In genomic region chr11:81973699-81974098, GRCm38 (mm10) we compare ENCODE assay signal across 33 mouse cellular contexts. TPM values are rescaled to one million over a fixed set of nuclear protein-coding genes. Genes with fewer than 3 reads are reported as not detected.
DNase-seq lines count a peak whose midpoint lies in the region; ATAC-seq and TF ChIP-seq lines count a peak whose summit lies in the region.
"Had no signal": no experiment of that assay in that cellular context is flagged by ENCODE, and none has a peak within 500 bp of the region (broad histone marks: within the 10 kb centered on the region; RNA-seq: fewer than 3 reads in every experiment).

No protein-coding gene starts in this region.

- ATAC-seq in frontal cortex, adult (ENCODE audit: low TSS enrichment): no peak
- ATAC-seq: activated CD4-positive, CD25-positive, alpha-beta regulatory T cell, adult 4 months; forebrain, embryonic 15.5 days; inflammation-experienced regulatory T-cells, adult 6 months; midbrain, embryonic 13.5 days had no signal

- no peak for TF ChIP-seq CTCF in CH12.LX (conservative IDR thresholded peaks at IDR 0.05 in 1 of 2, IDR thresholded peaks at IDR 0.05 in 1 of 2; ENCODE audit: low read depth in 2 of 2, low read length in 2 of 2)

- H3K36me3 ChIP-seq in CH12.LX (replicated peaks in 1 of 2; ENCODE audit: control insufficient read depth in 1 of 2, insufficient read depth in 1 of 2, low read length in 1 of 2): no peaks in the 10 kb centered on the region
- H3K36me3 ChIP-seq in limb, embryonic 10.5 days: no peaks in the 10 kb centered on the region
- H3K36me3 ChIP-seq: embryonic facial prominence, embryonic 13.5 days; forebrain, embryonic 10.5 days; forebrain, embryonic 15.5 days; limb, embryonic 13.5 days; midbrain, embryonic 13.5 days; neural tube, embryonic 15.5 days; stomach, embryonic 15.5 days had no signal

- no peak overlapping the region for H3K4me2 ChIP-seq in CH12.LX (ENCODE audit: insufficient read depth, low read depth, poor library complexity, severe bottlenecking)
- H3K4me2 ChIP-seq: embryonic facial prominence, embryonic 13.5 days; forebrain, embryonic 15.5 days; heart, embryonic 11.5 days; hindbrain, embryonic 14.5 days; limb, embryonic 13.5 days; liver, embryonic 11.5 days; midbrain, embryonic 13.5 days; stomach, embryonic 15.5 days had no signal

- peaks cover 48% of the 10 kb centered on the region for H3K27me3 ChIP-seq in CH12.LX (replicated peaks)
- H3K27me3 ChIP-seq in limb, embryonic 10.5 days (ENCODE audit: low read depth, poor library complexity, severe bottlenecking): peaks cover 24% of the 10 kb centered on the region
- H3K27me3 ChIP-seq: forebrain, embryonic 15.5 days had no signal

- peaks cover 0 to 19% of the 10 kb centered on the region in 2 experiments; a peak in 2 of 4 replicates for H3K4me1 ChIP-seq in CH12.LX (ENCODE audit: control insufficient read depth in 1 of 2, insufficient read depth in 2 of 2)
- H3K4me1 ChIP-seq in limb, embryonic 10.5 days: peaks cover 39% of the 10 kb centered on the region

- no peak for TF ChIP-seq RAD21 in CH12.LX (IDR thresholded peaks at IDR 0.05; ENCODE audit: low read depth, low read length)

- no peak overlapping the region for H3K27ac ChIP-seq in CH12.LX (ENCODE audit: insufficient read depth, low read depth)
- peak overlapping the region; percentile 4; the same call in 1 of the 2 replicates for H3K27ac ChIP-seq in limb, embryonic 10.5 days
- H3K27ac ChIP-seq: embryonic facial prominence, embryonic 13.5 days; forebrain, embryonic 10.5 days; forebrain, embryonic 15.5 days; gastrocnemius, adult 2 months; hindbrain, embryonic 14.5 days; limb, embryonic 13.5 days; midbrain, embryonic 13.5 days; neural tube, embryonic 15.5 days; stomach, embryonic 15.5 days had no signal

- peak; percentile 67 for TF ChIP-seq EP300 in CH12.LX (IDR thresholded peaks at IDR 0.05; ENCODE audit: low read length)

- no peak overlapping the region for H3K9ac ChIP-seq in CH12.LX (ENCODE audit: insufficient read depth, low read depth)
- H3K9ac ChIP-seq: embryonic facial prominence, embryonic 13.5 days; forebrain, embryonic 15.5 days; hindbrain, embryonic 14.5 days; limb, embryonic 13.5 days; midbrain, embryonic 13.5 days; neural tube, embryonic 15.5 days; stomach, embryonic 15.5 days had no signal

- no peaks in the 10 kb centered on the region for H3K9me3 ChIP-seq in CH12.LX (replicated peaks; ENCODE audit: low read length)
- no peaks in the 10 kb centered on the region for H3K9me3 ChIP-seq in limb, embryonic 10.5 days (replicated peaks)
- H3K9me3 ChIP-seq: embryonic facial prominence, embryonic 13.5 days; forebrain, embryonic 10.5 days; forebrain, embryonic 15.5 days; limb, embryonic 13.5 days; megakaryocyte, embryonic 14.5 days; midbrain, embryonic 13.5 days; neural tube, embryonic 15.5 days; stomach, embryonic 15.5 days had no signal

- dilution Hi-C loops in CH12.LX (cut with MboI; ENCODE audit: extremely low pct_ligation_motif_present, extremely low pct_unique_long_range_greater_than_20kb, low sequenced_read_pairs): no loop called here

- DNase-seq in spleen, adult 18-20 months: peak; percentile 21 to 25
- no peak for DNase-seq in spleen, postnatal 4 days (ENCODE audit: low spot score in 2 of 2)
- peak; percentile 38 for DNase-seq in CH12.LX (ENCODE audit: extremely low read depth)
- no peak for DNase-seq in limb, embryonic 10.5 days (ENCODE audit: low spot score)
- peak; percentile 14 for DNase-seq in skeletal muscle tissue, adult 2 months (ENCODE audit: low read depth, low spot score)
- no peak for DNase-seq in gastrocnemius, postnatal 25 days
- no peak for DNase-seq in left cerebral cortex, postnatal 4 days
- DNase-seq: adrenal gland, adult 2 months; cerebellum, adult 8-10 months; cerebellum, postnatal 25 days; gastrocnemius, adult 2 months; kidney, adult 11 months; kidney, postnatal 14 days; retina, postnatal 1 day; right cerebral cortex, postnatal 14 days; thymus, postnatal 14 days had no signal

- in situ Hi-C loops in CH12.LX (cut with MboI; ENCODE audit: low pct_ligation_motif_present, low pct_unique_long_range_greater_than_20kb, low sequenced_read_pairs): no loop called here

- WGBS in limb, embryonic 10.5 days: 64% methylated on average over 5 of the region's 5 CpGs

- no peaks in the 10 kb centered on the region for H3K79me2 ChIP-seq in CH12.LX (replicated peaks; ENCODE audit: control insufficient read depth, extremely low read depth, insufficient read depth, poor library complexity, severe bottlenecking)

- intact Hi-C loops in left cerebral cortex, postnatal 4 days (cut with DNase I): loop anchor here (2.0 kb wide), 1 partner anchor 339 kb away; no protein-coding TSS in a partner anchor

- TF ChIP-seq POLR2A in CH12.LX (IDR thresholded peaks at IDR 0.05; ENCODE audit: low read depth, low read length): no peak

- no peak overlapping the region for H3K4me3 ChIP-seq in CH12.LX (replicated peaks in 1 of 3; ENCODE audit: low read depth in 2 of 3, low read length in 2 of 3, poor library complexity in 1 of 3)
- no peak overlapping the region for H3K4me3 ChIP-seq in limb, embryonic 10.5 days
- H3K4me3 ChIP-seq: embryonic facial prominence, embryonic 13.5 days; forebrain, embryonic 10.5 days; forebrain, embryonic 15.5 days; gastrocnemius, adult 2 months; limb, embryonic 13.5 days; megakaryocyte, embryonic 14.5 days; midbrain, embryonic 13.5 days; neural tube, embryonic 15.5 days; stomach, embryonic 15.5 days had no signal

TF ChIP-seq in CH12.LX, 34 proteins besides CTCF, POLR2A, EP300 and RAD21:
- TF ChIP-seq ELF1 (IDR thresholded peaks at IDR 0.05; ENCODE audit: low read depth, low read length): no peak
- 0 out of 2 replicates have a peak, but pooled peaks have one; percentile 12 for TF ChIP-seq TCF12 (IDR thresholded peaks at IDR 0.05; ENCODE audit: low read depth, low read length)
- no peak for TF ChIP-seq CHD1 (IDR thresholded peaks at IDR 0.05; ENCODE audit: low read depth, low read length)
- TF ChIP-seq ZNF384 (IDR thresholded peaks at IDR 0.05; ENCODE audit: low read depth, low read length): no peak
- TF ChIP-seq MXI1 (IDR thresholded peaks at IDR 0.05; ENCODE audit: low read depth, low read length): no peak
- no peak for TF ChIP-seq NELFE (IDR thresholded peaks at IDR 0.05; ENCODE audit: low read depth, low read length)
- no peak for TF ChIP-seq MAFK (IDR thresholded peaks at IDR 0.05; ENCODE audit: insufficient replicate concordance, low read length)
- TF ChIP-seq USF1 (IDR thresholded peaks at IDR 0.05; ENCODE audit: low read depth, low read length): no peak
- no peak for TF ChIP-seq JUN (IDR thresholded peaks at IDR 0.05; ENCODE audit: insufficient read depth, low read depth, low read length)
- no peak for TF ChIP-seq KAT2A (IDR thresholded peaks at IDR 0.05; ENCODE audit: insufficient replicate concordance, low read length)
- TF ChIP-seq ETS1 (conservative IDR thresholded peaks at IDR 0.05; ENCODE audit: low read depth, low read length): peak; percentile 59
- peak; percentile 97 for TF ChIP-seq BHLHE40 (IDR thresholded peaks at IDR 0.05; ENCODE audit: low read depth, low read length)
- TF ChIP-seq SMC3 (IDR thresholded peaks at IDR 0.05; ENCODE audit: low read depth, low read length): no peak
- peak; percentile 62; the same call in 1 of the 2 replicates for TF ChIP-seq IRF4 (IDR thresholded peaks at IDR 0.05; ENCODE audit: low read depth, low read length)
- no peak for TF ChIP-seq USF2 (conservative IDR thresholded peaks at IDR 0.05; ENCODE audit: low read depth, low read length)
- no peak for TF ChIP-seq PAX5 (IDR thresholded peaks at IDR 0.05; ENCODE audit: low read length)
- TF ChIP-seq MYC (IDR thresholded peaks at IDR 0.05; ENCODE audit: low read depth, low read length): no peak
- TF ChIP-seq MEF2A (IDR thresholded peaks at IDR 0.05; ENCODE audit: borderline replicate concordance, low read depth, low read length): 0 out of 2 replicates have a peak, but pooled peaks have one; percentile 11
- TF ChIP-seq RCOR1 (conservative IDR thresholded peaks at IDR 0.05; ENCODE audit: low read depth, low read length): no peak
- TF ChIP-seq NRF1 (IDR thresholded peaks at IDR 0.05; ENCODE audit: low read depth, low read length): no peak

RNA-seq across cellular contexts. Expression of gene Asic2, which starts 5.4 kb away (rescaled TPM):
- total RNA-seq in CH12.LX (2012; rRNA removed) (not detected in 2 replicates), CH12.LX (2014; rRNA removed) (not detected in 2 replicates)
- polyA plus RNA-seq in CH12.LX (2012; ENCODE audit: insufficient read length, low read depth): not detected in 2 replicates
- 1.1 and 2.3 TPM in 2 replicates for polyA plus RNA-seq in limb, embryonic 10.5 days (2016; fragmentation: Nextera tagmentation; extraction: Ambion mirVana)
- total RNA-seq in gastrocnemius, postnatal 25 days (2021): not detected
- 10 to 100 TPM; 52.8 to 57.6 TPM for total RNA-seq in left cerebral cortex, postnatal 4 days (2021)
- total RNA-seq: hematopoietic stem cell, adult 5-6 weeks had no signal
- polyA plus RNA-seq: activated CD4-positive, CD25-positive, alpha-beta regulatory T cell, adult 4 months; heart, embryonic 16.5 days; inflammation-experienced regulatory T-cells, adult 6 months; liver, embryonic 16.5 days had no signal

Comparison
In these comparisons a context has a peak if more than half of its experiments do, and no peak if none do; other contexts are left out.
1. DNase-seq: peak in spleen, adult 18-20 months (2 of 2), CH12.LX (single experiment) and skeletal muscle tissue, adult 2 months (single experiment); none in spleen, postnatal 4 days (0 of 2), limb, embryonic 10.5 days (single experiment), gastrocnemius, postnatal 25 days (single experiment) and left cerebral cortex, postnatal 4 days (single experiment).
2. RNA of gene Asic2, which starts 5.4 kb away (total RNA-seq): 52.8 to 57.6 TPM in left cerebral cortex, postnatal 4 days; not detected in gastrocnemius, postnatal 25 days and not detected in CH12.LX; every median in the first group is over 10 times any median in the second.